Mouse (Mus musculus): Measurements from ENCODE around the gene Kctd15.

Kctd15 gene

GRCm38 (mm10) chr7:34656632-34657031, at the start of gene Kctd15:
Gene Kctd15 (minus strand): TSS chr7:34656732.
- no peak for DNase-seq

GRCm38 (mm10) chr7:34704401-34704800, 47.9 kb upstream of the Kctd15 start:
- DNase-seq = peak; percentile 45

- DNase-seq = no peak
These were observed 46.9 kb upstream of the Kctd15 start for GRCm38 (mm10) chr7:34703437-34703836.

GRCm38 (mm10) chr7:34702718-34703351, 46.3 kb upstream of the Kctd15 start:
- peak; percentile 66 for DNase-seq

- no peak for DNase-seq
These were observed 43.4 kb upstream of the Kctd15 start for GRCm38 (mm10) chr7:34699888-34700287.

GRCm38 (mm10) chr7:34698221-34698620, 41.7 kb upstream of the Kctd15 start:
- DNase-seq = no peak

GRCm38 (mm10) chr7:34696086-34696485, 39.6 kb upstream of the Kctd15 start:
- DNase-seq = no peak

GRCm38 (mm10) chr7:34694898-34695297, 38.4 kb upstream of the Kctd15 start:
- no peak for DNase-seq

GRCm38 (mm10) chr7:34693916-34694315, 37.4 kb upstream of the Kctd15 start:
- no peak for DNase-seq

GRCm38 (mm10) chr7:34693072-34693471, 36.5 kb upstream of the Kctd15 start:
- DNase-seq = no peak

GRCm38 (mm10) chr7:34690111-34690510, 33.6 kb upstream of the Kctd15 start:
- no peak for DNase-seq

GRCm38 (mm10) chr7:34689028-34689427, 32.5 kb upstream of the Kctd15 start:
- DNase-seq = no peak

- DNase-seq = no peak
These were observed 29.3 kb upstream of the Kctd15 start for GRCm38 (mm10) chr7:34685801-34686200.

GRCm38 (mm10) chr7:34685176-34685575, 28.6 kb upstream of the Kctd15 start:
- DNase-seq = no peak

- DNase-seq = no peak
These were observed 24.4 kb upstream of the Kctd15 start for GRCm38 (mm10) chr7:34680771-34681421.

- no peak for DNase-seq
These were observed 23.4 kb upstream of the Kctd15 start for GRCm38 (mm10) chr7:34679886-34680285.

- peak; percentile 86 for DNase-seq
These were observed 19.4 kb upstream of the Kctd15 start for GRCm38 (mm10) chr7:34675831-34676514.

GRCm38 (mm10) chr7:34675120-34675790, 18.7 kb upstream of the Kctd15 start:
- no peak for DNase-seq

- no peak for DNase-seq
These were observed 16.4 kb upstream of the Kctd15 start for GRCm38 (mm10) chr7:34672916-34673315.

GRCm38 (mm10) chr7:34671911-34672310, 15.4 kb upstream of the Kctd15 start:
- DNase-seq = peak; percentile 91

- DNase-seq = no peak
These were observed 14.2 kb upstream of the Kctd15 start for GRCm38 (mm10) chr7:34670778-34671177.

GRCm38 (mm10) chr7:34669336-34669735, 12.8 kb upstream of the Kctd15 start:
- DNase-seq = no peak

- peak; percentile 57 for DNase-seq
These were observed 11.3 kb upstream of the Kctd15 start for GRCm38 (mm10) chr7:34667874-34668273.

Measured in kidney, postnatal 14 days (tissue).